Comparison of ENCODE assay signal across 15 mouse cellular contexts in the genomic region with DNA sequence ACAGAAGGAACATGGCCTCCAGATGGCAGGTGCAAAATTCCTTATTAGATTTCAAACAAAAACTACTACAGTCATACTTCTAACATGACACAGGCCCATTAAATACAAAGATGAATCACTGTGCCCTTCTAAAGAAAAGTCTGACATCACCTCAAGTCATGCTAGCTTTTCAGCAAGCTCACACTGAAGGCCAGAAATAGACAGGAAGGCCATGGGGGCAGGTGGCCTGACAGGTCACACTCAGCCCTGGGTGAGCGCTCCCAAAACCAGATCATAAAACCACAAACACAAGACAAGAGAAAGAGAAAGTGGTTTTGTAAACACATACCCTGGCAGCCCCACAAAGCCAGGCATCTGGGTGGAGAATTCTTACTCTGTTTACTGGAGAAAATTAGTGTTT. TPM values are rescaled to one million over a fixed set of nuclear protein-coding genes. Genes with fewer than 3 reads are reported as not detected.
DNase-seq lines count a peak whose midpoint lies in the region; ATAC-seq lines count a peak whose summit lies in the region.
"Had no signal": no experiment of that assay in that cellular context is flagged by ENCODE, and none has a peak within 500 bp of the region (broad histone marks: within the 10 kb centered on the region; RNA-seq: fewer than 3 reads in every experiment).

No protein-coding gene starts in this region.

- H3K36me3 ChIP-seq in heart, embryonic 13.5 days: peaks cover 51% of the 10 kb centered on the region
- 0 out of 2 replicates have a peak, but pooled peaks cover 9% of the 10 kb centered on the region for H3K36me3 ChIP-seq in hindbrain, embryonic 12.5 days

- DNase-seq in heart, postnatal 14 days: no peak
- peak; percentile 63 to 70 for DNase-seq in B cell, adult 2 months
- DNase-seq in ovary, postnatal 10 days (ENCODE audit: low spot score): no peak
- DNase-seq in ovary, postnatal 36 days (ENCODE audit: low spot score): no peak
- DNase-seq: cerebellum, adult 11 months; kidney, adult 8-10 months; layer of hippocampus, postnatal 36 days; right cerebral cortex, adult 18-20 months; thymus, postnatal 25 days had no signal

- ATAC-seq in heart, embryonic 13.5 days (ENCODE audit: extremely low read depth, insufficient number of reproducible peaks, low FRiP score, low TSS enrichment): no peak
- peak; percentile 16 for ATAC-seq in activated CD4-positive, CD25-positive, alpha-beta regulatory T cell, adult 4 months
- ATAC-seq in megakaryocyte, adult 5-6 weeks (ENCODE audit: poor library complexity, severe bottlenecking): peak; percentile 33
- ATAC-seq in hindbrain, embryonic 12.5 days (ENCODE audit: low FRiP score): no peak

- no peaks in the 10 kb centered on the region for H3K9me3 ChIP-seq in heart, embryonic 13.5 days
- H3K9me3 ChIP-seq in hindbrain, embryonic 12.5 days (replicated peaks): 0 out of 2 replicates have a peak, but pooled peaks cover 2% of the 10 kb centered on the region
- H3K9me3 ChIP-seq: embryonic facial prominence, embryonic 12.5 days had no signal

- intact Hi-C loops in heart, postnatal 14 days (cut with DNase I): no loop called here

- H3K9ac ChIP-seq in heart, embryonic 13.5 days: no peak overlapping the region
- no peak overlapping the region for H3K9ac ChIP-seq in hindbrain, embryonic 12.5 days
- H3K9ac ChIP-seq: embryonic facial prominence, embryonic 12.5 days; liver, embryonic 14.5 days had no signal

- H3K27ac ChIP-seq in heart, embryonic 13.5 days (replicated peaks): peak overlapping the region; percentile 71
- H3K27ac ChIP-seq in hindbrain, embryonic 12.5 days: no peak overlapping the region
- H3K27ac ChIP-seq: embryonic facial prominence, embryonic 12.5 days; liver, embryonic 14.5 days had no signal

- H3K27me3 ChIP-seq in heart, embryonic 13.5 days (replicated peaks): no peaks in the 10 kb centered on the region
- H3K27me3 ChIP-seq in hindbrain, embryonic 12.5 days: no peaks in the 10 kb centered on the region
- H3K27me3 ChIP-seq: embryonic facial prominence, embryonic 12.5 days had no signal

- WGBS in heart, embryonic 13.5 days: 50% methylated on average over 1 of the region's 1 CpGs
- 92% methylated on average over 1 of the region's 1 CpGs for WGBS in hindbrain, embryonic 12.5 days

- H3K4me1 ChIP-seq in heart, embryonic 13.5 days: peaks cover 14% of the 10 kb centered on the region
- no peaks in the 10 kb centered on the region for H3K4me1 ChIP-seq in hindbrain, embryonic 12.5 days
- H3K4me1 ChIP-seq: embryonic facial prominence, embryonic 12.5 days had no signal

- no peak overlapping the region for H3K4me3 ChIP-seq in heart, embryonic 13.5 days
- no peak overlapping the region for H3K4me3 ChIP-seq in hindbrain, embryonic 12.5 days
- H3K4me3 ChIP-seq: embryonic facial prominence, embryonic 12.5 days had no signal

- H3K4me2 ChIP-seq in heart, embryonic 13.5 days: peak overlapping the region; percentile 8; the same call in 1 of the 2 replicates
- H3K4me2 ChIP-seq in hindbrain, embryonic 12.5 days (replicated peaks): no peak overlapping the region
- H3K4me2 ChIP-seq: embryonic facial prominence, embryonic 12.5 days had no signal

RNA-seq across cellular contexts. Expression of a gene that starts 32.3 kb away (rescaled TPM):
- polyA plus RNA-seq in heart, embryonic 13.5 days (2015; fragmentation: Nextera tagmentation; extraction: Ambion mirVana): 47.7 and 52.0 TPM in 2 replicates
- total RNA-seq in heart, postnatal 14 days (2021): 100 to 1,000 TPM; 114 to 115 TPM
- polyA plus RNA-seq in activated CD4-positive, CD25-positive, alpha-beta regulatory T cell, adult 4 months (2017; shearing (Covaris generic)): 1 to 10 TPM; 5.9 to 7.4 TPM
- total RNA-seq in megakaryocyte, adult 5-6 weeks (2015): 23.7 and 24.8 TPM in 2 replicates
- total RNA-seq in megakaryocyte, adult 5-6 weeks (2017): 13.5 and 18.1 TPM in 2 replicates
- 49.0 and 51.7 TPM in 2 replicates for polyA plus RNA-seq in hindbrain, embryonic 12.5 days (2016; fragmentation: Nextera tagmentation; extraction: Ambion mirVana)

Comparison
In these comparisons a context has a peak if more than half of its experiments do, and no peak if none do; other contexts are left out.
1. ATAC-seq: peak in activated CD4-positive, CD25-positive, alpha-beta regulatory T cell, adult 4 months (single experiment) and megakaryocyte, adult 5-6 weeks (single experiment); none in heart, embryonic 13.5 days (single experiment) and hindbrain, embryonic 12.5 days (single experiment).
2. DNase-seq: peak in B cell, adult 2 months (2 of 2); none in heart, postnatal 14 days (0 of 2), ovary, postnatal 10 days (single experiment) and ovary, postnatal 36 days (single experiment).